Mouse (Mus musculus) liver, adult 2 months (tissue): ENCODE data around the gene Parp1.

Experiments used
- CTCF ChIP-seq: fragments of 200-500 bp; IDR thresholded peaks from 2 replicates; pipeline ENCODE4 v1.5.1; 2011; ENCODE audit warnings: low read depth, low read length, control low read depth
- POLR2A ChIP-seq: fragments of 200-500 bp; IDR thresholded peaks from 2 replicates; pipeline ENCODE4 v1.6.1; 2011; ENCODE audit warnings: low read length, control low read depth; ENCODE audit not compliant: insufficient read depth; ENCODE audit errors: extremely low read depth

GRCm38 (mm10) chr1:180545918-180546545 lies 22.7 kb upstream of the Parp1 start:
- TF ChIP-seq POLR2A: no peak
- TF ChIP-seq CTCF: no peak
